Mouse (Mus musculus): ENCODE results near the gene Alkbh1.

Alkbh1 gene

DNA sequence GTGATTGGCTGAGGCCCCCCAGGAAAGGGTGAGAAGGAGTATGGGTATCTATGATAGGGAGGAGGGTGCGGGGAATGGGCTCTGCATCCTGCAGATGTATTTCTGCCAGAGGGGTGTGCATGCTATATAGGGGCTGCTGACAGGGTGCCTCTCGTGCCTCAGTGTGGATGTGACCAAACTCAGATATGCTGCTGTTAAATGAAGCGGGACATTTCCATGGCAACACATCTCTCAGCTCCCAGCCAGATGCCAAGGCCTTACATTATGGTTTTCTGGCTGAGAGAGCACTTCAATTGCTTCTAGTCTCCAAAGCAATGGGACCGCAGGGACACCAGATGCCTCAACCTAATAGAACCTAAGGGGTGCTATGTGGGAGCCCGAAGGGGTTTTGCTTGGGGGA lies 24.9 kb downstream of the Alkbh1 start:
- no peak for DNase-seq (ENCODE audit: low spot score)

DNA sequence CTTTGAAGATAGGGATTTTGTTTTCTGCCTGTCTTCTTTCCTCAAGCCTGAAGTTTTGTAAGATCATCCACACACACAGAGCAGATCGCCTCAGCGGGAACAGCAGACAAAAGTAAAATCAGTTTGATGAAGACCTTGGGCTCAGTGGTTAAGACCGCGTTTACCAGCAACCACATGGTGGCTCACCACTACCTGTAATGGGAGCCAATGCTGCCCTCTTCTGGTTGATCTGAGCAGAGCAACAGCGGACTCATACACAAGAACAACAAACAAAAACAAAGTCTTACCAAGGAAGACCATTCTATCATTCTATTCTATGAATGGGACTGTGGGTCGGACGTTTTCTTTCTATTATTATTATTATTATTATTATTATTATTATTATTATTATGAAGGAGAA lies 27.1 kb downstream of the Alkbh1 start:
- DNase-seq (ENCODE audit: low spot score), result no peak

DNA sequence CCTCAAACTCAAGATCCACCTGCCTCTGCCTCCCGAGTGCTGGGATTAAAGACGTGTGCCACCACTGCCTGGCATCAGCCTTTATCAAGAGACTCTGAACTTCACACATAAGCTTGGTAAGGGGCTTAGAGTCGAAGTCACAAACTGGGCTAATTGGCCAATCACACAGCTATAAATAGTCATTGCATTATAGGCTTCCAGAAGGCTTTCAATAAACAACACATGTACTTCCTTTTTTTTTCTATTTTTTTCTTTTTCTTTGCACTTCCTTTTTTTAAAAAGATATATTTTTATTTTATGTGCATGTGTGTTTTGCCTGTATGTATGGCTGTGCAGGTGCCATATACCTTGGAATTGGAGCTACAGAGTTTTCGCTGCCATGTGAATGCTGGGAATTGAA lies 28.5 kb downstream of the Alkbh1 start:
- no peak for DNase-seq (ENCODE audit: low spot score)

DNA sequence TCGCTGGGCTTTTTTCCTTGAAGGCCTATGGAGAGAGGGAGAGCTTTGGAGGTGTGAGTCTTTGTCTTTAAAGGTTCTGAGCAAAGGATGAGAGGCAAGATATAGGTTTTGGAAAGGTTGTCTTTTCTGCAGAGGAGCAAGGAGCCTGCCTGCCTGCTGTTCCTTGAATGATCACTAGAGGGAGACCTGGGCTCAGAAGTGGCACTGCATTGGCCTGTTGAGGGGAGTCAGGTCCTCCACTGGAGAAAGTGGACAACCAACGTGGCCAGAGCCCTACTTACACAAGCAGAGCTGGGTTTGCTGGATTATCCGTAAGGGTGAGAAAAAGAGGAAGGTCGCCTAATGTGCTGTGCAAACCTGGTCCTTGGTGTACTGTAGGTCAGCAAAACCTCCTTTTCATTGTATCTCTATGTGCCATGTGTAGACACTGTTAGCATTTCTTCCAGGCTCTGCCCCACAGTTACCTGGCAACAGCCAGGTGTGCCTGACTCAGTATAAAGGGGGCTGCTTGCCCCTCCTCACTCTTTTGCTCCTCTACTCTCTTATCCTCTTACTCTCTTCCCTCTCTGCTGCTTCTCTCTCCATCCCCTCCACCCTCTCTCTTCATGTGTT lies 30.5 kb downstream of the Alkbh1 start:
- peak; percentile 18 for DNase-seq (ENCODE audit: low spot score)

DNA sequence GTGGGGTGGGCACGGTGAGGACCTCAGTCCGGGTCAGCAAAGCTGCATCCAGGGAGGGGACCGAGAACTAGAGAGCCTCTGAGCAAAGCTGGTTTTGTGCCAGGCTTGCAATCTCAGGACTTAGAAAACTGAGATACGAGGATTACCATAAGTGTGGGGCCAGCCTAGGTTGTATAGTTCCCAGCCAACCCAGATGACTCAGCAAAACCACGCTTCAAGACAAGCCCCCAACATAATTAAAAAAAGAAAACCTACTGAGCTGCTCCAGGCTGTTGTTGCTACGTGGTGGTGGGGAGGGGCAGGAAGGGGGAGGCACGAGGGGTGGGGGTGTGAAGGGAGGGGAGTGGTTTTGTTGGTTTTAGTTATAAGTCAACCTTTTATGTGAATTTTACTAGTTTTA lies 32.8 kb downstream of the Alkbh1 start:
- no peak for DNase-seq (ENCODE audit: low spot score)

DNA sequence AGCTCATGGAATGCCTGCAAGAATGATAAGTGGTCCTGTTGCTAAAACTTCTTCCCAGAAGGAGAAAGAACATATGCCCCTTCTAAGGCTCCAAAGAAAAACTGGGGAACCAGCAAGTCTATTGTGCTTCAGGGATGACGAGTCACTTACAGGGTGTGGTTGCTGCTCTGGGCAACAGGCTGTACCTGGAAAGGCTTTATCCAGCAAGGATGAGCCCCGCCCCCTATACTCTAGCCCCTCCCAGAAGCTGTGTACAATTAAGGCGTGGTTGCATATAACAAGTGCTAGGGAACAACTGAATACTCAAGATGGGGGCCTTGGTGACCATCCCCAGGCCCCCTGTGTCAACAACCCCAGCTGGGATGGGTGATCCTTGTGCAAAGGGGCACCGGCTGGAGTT lies 34.7 kb downstream of the Alkbh1 start:
- no peak for DNase-seq (ENCODE audit: low spot score)

DNA sequence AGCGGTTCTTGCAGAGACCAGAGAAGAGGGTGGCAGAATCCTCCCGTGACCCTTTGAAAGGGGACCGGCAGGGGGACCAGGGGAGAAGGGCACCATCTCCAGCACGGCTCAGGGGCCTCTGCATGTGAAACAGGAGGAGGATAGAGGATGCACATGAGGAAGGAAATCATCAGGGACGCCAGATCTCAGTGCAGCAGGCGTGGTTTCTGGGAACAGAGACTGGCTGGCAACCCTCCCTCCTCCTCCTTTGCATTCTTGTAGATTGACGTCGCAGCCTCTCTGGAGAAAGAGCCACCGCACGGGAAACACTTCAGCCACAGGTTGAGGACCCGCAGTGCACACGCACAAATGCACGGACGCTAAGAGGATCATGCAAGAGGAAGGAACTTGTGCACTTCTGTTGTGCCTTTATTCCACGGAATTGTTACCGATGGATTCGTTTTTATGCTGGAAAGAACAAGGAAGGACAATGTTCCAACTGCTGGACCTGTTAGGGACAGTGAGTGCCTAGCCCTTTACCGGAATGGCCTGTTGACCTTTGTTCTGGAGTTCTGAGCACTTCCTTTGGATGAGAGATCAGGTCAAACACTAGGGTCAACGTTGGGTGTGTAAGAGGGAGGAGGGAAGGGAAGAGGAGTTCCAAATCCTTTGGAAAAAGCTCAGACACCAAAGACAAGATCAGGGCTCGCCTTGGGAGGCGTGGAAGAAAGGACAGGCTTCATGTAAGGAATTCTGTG lies 35.8 kb downstream of the Alkbh1 start:
- DNase-seq (ENCODE audit: low spot score), result no peak

DNA sequence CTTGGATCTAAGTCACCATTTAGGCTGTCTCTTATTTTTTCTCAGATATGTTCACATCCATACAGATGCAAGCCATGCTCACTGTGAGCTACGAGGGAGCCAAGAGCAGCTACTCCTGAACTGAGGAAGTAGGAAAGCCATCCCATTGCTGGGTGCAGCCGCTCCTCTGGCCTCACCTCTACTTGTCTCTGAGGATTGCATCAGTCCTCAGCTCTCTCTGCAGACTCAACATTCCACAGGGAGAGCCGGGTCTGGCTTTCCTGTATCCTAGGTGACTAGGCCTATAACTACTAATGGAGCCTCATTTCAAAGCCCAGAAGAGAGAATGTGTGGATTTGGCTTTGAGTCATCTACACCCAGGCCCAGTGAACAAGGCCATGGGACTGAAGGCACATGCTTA lies 38.1 kb downstream of the Alkbh1 start:
- DNase-seq (ENCODE audit: low spot score), result no peak

DNA sequence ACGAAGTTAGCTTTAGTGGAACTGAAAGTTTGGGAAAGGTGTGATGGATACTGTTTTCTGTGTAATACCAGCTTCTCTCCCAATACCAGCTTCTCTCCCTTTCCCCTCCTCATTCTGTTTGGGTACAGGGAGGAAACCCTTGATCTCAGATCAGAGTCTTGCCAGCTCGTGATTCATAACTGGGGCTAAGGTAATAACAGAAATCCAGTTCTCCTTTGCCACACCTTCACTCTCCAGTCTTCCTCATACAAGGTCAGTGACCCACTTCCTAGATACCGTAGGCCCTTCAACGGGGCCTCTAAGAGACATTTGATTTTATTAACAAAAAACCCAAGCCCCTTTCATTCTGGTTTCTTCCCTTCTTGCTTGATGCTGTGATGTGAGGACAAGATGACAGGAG lies 38.7 kb downstream of the Alkbh1 start:
- DNase-seq (ENCODE audit: low spot score), result no peak

DNA sequence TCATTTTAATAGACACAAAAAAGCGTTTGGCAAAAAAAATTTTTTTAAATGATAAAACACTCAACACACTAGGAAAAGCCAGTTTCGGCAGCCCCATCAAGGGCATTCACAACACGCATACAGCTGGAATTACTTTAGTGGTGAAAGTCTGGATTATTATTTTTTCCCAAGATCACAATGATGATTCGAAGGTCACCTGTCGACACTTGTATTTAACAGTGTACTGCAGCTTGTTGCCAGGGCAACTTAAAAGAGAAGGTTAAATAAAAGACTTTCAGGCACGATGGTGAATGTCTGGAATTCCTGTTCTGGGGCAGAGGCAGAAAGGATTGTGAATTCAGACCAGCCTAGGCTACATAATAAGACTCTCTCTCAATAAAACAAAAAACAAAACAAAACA lies 41.9 kb downstream of the Alkbh1 start:
- no peak for DNase-seq (ENCODE audit: low spot score)

DNA sequence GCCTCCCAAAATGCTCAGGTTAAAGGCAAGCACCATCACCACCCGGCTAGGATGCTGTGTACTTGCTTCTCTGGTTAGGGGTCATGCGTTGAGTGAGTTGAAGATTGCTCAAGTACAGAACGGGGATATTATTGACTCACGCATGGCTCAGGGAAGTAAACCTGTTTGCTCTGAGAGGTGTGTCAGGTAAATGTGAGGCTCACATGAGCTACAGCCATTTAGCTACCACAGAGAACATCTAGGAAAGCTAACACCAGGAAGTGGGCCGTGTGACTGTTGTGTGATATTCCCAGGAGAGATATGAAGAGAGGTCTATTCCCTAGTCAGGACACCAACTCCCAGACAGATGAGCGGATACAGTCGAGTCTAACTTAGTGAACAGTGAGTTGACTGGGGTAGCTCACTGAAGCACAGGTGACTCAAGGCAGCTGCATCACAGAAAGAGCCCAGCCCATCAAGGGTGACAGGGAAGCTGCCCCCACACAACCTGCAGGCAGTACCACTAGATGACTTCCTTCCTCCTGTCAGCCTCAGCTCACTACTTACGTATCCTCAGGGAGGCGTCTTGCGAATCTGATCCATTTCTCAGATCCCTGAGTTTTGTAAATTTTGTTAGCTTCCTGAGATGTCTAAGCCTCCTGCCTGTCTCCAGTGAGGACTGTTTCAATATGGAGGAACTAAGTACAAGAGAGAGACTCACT lies 44.5 kb downstream of the Alkbh1 start:
- DNase-seq (ENCODE audit: low spot score), result no peak

DNA sequence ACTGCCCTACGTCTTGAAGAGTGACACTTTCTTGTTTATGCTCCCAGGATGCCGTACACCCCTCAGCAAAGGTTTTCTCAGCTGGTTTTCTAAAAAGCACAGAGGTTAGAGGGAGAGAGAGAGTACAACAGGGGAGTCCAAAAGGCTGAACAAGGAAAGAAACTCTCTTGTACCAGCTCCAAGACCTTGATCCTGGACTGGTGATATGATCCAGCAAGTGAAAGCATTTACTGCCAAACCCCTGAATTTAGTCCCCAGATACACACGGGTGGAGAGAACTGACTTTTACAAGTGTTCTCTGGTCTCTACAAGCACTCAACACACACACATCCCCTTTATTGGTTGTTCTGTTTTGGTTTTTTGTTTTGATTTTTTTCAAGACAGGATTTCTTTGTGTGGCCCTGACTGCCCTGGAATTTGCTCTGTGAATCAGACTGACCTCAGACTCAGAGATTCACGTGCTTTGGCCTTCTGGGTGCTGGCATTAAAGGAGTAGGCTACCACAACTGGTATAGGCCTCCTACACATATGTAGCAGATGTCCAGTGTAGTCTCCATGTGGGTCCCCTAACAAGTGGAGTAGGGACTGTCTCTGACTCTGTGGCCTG lies 45.9 kb downstream of the Alkbh1 start:
- no peak for DNase-seq (ENCODE audit: low spot score)

DNA sequence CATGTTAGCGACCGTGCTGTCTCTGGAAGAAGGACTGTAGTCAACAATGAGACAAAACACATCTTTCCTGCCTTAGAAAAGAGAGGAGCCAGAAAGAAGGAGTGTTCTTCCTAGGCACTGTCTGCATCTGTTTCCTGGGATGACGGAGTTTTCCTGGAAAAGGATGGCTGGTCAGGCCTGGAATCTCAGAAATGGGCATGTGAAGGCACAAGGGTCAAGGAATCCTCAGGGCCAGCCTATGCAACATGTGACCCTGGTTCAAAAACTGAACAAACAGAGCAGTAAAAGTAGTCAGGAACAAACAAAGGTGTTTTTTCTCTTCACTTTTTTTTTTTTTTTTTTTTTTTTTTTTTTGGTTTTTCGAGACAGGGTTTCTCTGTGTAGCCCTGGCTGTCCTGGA lies 46.7 kb downstream of the Alkbh1 start:
- no peak for DNase-seq (ENCODE audit: low spot score)

DNA sequence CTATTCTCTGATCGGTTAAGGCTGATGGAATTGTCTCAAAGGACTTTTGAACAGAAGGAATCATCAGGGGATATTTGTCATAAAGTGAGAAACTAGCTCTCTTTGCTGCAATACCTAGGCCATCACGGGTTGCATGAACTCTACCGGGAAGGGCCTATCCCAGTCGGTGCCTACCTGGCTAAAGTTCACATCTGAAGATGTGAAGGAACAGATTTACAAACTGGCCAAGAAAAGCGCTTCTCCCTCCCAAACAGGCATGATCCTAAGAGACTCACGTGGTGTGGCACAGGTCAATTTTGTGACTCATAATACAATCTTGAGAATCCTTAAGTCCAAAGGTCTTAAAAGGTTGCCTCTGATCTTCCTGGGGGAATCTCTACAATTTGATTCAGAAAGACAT lies 49.5 kb downstream of the Alkbh1 start:
- DNase-seq (ENCODE audit: low spot score), result no peak

DNA sequence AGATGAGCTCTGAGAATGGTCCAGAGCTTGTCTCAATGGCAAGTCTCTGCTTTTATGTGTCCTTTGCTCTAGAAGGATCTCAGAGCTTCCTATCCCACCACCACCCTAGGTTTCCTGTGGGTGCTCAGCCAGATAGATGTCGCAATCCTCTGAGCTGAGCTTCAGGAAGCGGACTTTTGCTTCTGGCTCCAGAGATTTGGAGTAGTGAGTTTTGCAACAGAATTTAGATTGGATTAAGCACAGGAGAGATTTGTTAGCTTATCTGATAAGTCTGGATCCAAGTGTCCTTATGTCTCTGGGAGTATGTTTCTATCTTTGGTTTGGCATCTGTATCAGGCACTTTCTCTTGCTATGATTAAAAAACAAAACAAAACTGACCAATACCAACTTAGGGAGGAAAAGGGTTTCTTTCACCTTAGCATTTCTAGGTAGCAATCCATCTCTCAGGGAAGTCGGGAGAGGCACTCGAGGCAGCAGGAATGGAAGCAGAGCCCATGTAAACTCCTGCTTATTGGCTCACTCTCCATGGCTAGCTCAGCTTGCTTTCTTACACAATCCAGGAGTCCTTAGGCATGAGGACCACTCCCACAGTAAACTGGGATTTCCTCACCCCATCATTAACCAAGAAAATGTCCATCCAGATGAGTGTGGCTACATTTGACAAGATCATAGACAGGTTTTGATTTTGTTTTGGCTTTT lies 50.2 kb downstream of the Alkbh1 start:
- no peak for DNase-seq (ENCODE audit: low spot score)

DNA sequence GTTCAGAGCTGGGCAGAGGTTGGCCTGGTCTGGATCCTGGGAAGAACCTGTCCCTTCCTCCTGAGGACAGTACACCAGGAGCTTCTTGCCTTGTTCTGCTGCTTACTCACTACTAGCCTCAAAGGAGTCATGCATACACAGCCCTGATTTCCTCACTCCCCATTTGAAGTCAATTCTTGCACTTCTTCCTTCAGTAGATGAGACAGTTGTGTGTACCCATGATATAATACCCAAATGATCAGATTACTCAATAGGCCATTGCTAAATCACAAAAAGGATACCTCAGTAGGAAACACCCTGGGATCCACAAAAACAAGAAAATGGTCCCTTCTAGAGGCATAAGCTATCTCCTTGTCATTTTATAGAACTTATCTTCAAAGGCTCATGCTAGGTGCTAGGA lies 52.5 kb downstream of the Alkbh1 start:
- DNase-seq (ENCODE audit: low spot score), result no peak

DNA sequence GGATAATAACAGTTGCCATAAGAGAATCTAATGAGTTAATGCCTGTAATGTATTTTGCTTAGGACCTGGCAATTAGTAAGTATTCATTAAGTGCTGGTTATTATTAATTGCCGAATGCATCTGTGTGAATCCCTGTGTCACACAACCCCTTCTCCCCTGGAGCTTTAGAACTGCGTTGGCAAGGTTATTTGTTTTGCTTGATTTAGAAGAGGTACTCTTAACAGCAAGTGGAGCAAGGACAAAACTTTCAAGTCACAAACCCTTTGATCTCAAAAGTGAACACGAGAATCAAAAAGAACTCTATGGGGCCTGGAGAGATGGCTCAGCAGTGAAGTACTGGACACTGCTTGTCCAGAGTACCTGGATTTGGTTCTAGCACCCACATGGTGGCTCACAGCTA lies 54.6 kb downstream of the Alkbh1 start:
- no peak for DNase-seq (ENCODE audit: low spot score)

DNA sequence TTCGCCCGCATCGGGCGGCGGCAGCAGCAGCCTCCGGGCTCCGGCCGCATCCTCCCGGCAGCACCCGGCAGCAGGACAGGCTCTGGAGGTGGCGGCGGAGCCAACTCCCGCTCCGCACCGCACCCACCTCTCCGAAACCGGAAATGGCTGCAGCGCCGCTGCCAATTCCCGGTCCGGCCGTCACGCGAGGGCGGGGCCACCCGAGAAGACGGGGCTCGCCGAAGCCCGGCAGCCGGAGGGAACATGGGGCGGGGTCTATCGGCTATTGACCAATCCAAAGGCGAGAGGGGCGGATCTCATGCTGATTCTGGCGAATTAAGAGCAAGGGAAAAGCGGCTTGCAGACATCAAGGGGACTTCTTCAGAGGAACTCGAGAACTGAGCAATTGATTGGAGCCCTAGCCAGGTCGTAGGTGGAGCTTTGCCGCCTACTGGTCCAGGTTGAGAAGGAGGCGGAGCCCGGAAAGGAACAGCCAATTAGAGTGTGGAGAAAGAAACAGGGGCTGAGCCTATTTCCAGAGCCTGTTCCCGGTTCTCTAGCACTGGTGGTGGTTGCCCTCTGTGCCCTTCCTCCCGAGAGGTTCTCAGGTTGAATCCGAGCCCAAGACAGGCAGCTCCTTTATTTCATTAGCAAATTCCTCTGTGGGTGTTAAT lies 55.6 kb downstream of the Alkbh1 start, which contains the start of gene Sptlc2:
TSS of gene Sptlc2 (minus strand) at position 234 of the 653 bp plus-strand sequence.
- peak; percentile 98 for DNase-seq (ENCODE audit: low spot score)

DNA sequence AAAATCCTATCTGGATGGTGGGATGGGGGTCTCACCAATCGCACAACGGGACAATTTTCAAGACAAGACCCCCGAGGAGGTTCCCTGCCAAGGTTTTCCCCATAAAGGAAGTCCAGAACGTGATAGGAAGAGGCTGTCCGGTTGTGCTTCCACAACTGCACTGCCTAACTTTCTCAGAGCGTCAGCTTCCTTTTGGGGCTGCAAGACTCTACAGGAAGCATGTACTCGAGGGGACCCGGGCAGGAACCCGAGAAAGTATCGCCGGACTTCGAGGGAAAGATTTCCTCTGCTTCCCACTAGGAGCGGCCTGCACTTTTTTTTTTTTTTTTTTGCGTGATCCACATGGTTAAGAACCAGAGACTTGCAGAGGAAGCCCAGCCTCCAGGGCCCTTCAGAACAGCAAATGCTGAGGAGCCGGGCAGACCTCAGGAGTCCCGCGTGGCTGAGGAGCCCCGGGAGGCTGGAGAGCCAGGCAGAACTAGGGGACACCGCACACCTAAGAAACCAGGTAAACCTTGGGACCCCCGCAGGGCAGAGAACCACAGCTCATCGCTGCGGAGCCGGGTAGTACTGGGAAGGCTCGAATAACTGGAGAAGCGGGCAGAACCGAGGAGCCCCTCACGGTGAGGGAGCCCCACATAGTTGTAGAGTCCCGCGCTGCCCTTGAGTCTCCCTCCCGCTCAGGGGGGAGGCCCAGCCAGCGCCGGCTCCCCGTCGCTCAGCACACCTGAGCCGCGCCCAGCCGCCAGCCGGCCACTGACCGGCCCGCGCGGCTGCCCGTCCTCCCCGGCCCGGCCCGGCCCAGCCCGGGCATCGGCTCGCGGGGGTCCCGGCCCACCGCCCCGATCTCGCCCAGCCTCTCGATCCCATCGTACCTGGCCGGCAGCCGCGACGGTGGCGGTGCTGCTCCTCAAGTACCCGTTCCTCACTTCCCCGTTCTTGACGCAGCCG lies 56.4 kb downstream of the Alkbh1 start:
- DNase-seq (ENCODE audit: low spot score), result no peak

DNA sequence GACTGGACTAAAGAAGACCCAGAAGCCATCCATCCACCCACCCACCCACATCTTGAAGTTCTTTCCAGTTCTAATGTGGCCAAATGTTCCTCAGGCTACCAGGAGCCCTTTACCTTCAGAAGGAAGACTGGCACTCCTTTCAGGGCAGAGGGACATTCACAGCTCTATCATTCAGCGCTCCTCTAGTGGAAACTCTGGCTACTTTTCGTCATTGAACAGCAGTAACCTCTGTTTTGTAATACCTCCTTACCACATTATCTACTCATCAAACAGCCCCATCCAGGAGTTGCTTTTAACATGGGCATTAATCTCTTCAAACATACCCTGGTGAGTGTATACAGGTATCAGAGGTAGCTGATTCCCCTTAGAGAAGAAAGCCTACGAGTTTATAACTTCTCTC lies 58.8 kb downstream of the Alkbh1 start:
- DNase-seq (ENCODE audit: low spot score), result no peak

DNA sequence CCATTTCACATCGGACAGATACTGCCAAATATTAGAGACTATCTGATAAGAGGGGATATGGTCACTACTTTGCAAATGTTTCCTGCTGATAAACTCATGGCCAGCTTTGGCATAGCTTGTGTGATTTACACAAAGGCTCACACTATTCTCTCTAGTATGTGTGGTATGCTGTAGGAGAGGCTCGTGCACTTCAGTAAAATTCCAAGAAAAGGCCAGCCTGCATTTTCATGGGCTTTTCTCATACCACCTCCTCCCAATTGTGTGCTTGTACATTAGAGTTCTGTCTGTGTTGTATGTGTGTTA lies 62.5 kb downstream of the Alkbh1 start:
- no peak for DNase-seq (ENCODE audit: low spot score)

All from urinary bladder, postnatal 10 days (tissue).